Mouse (Mus musculus): ENCODE results near the gene Ppp2r1a.

The Ppp2r1a gene

DNA sequence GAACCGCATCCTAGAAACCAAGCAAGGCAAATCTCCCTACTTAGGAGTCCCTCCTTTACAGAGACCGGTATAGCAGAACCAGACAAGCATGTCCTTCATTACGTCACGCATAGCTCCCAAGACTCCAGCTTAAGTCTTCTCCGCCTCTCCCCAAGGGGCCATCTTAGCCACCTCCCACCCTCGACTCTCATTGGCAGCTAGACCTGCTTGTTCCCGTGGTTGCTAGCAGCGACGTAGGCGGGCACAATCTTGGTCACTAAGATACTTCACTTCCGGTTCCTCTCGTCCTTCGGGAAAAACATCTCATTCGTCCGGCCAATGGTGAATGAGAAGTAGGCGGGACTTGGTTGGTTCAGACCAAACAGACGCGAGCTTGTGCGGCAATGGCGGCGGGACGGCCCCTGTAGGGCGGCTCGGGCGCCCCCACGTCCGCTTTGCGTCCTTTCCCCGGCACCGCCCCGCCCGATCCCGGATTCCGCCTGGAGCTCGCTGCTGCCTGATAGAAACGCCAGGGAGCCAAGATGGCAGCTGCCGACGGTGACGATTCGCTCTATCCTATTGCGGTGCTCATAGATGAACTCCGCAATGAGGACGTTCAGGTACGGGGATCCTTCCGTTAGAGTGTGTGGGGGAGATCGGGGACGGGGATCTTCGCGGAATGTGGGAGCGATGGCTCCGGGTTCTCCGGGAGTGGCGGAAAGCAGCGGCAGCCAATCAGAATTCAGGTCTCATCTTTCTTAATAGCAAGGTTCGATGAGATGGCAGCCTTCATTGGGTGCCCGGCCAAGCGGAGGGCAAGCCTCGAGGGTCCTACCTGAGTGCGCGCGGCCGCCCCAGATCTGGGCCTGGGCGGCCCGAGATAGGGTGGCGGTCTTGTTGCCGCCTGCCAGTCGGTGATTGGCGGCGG lies at the start of gene Ppp2r1a:
Gene Ppp2r1a (plus strand): TSS at position 327 of the 907 bp plus-strand sequence.
- DNase-seq, result peak; percentile 95

DNA sequence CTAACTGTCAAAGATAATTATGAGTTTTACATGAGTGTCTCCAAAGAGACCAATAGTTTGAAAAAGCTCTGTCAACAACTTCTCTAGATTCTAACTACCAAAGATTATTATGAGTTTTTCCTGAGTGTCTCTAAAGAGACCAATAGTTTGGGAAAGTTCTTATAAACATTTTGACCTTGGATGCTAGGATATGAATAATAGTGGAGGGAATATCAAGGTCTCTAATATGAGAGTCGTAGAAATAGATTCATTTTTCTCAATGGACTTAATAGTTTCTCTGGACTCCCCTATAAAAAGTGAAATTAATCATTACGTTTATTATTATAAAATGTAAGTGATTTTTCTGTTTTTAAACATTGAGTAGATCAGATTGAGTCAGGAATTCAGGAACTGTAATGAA lies 40.1 kb upstream of the Ppp2r1a start, which contains the start of gene Vmn1r231:
Gene Vmn1r231 (minus strand): TSS at position 101 of the 400 bp plus-strand sequence.
- DNase-seq, result no peak

GRCm38 (mm10) chr17:20919614-20920013 lies 25.5 kb upstream of the Ppp2r1a start, which contains the start of gene Vmn1r232:
Vmn1r232 (minus strand) TSS chr17:20919714.
- DNase-seq, result no peak

- DNase-seq, result no peak
Measured at GRCm38 (mm10) chr17:20944226-20944625, 885 bp upstream of the Ppp2r1a start.

GRCm38 (mm10) chr17:20946026-20946565 lies 985 bp downstream of the Ppp2r1a start:
- DNase-seq, result peak; percentile 23

DNA sequence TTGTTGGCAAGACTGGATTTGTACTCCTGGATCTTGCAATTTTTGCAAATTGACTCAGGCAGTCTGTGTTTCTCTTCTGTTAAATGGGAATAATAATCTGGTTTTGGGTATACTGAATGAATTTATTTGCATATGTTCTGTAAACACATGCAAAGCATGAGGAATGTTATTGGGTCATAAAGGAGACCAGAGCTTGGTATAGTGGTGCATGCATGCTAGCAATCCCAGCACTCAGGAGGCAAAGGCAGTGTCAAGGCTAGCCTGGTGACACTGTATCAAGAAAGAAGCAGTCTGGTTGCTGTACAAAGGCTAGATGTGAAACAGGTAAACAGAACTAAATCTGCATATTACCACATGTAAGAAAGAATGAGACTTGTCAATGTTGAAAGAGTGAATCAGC lies 1.5 kb downstream of the Ppp2r1a start:
- DNase-seq, result no peak

- no peak for DNase-seq
Measured at GRCm38 (mm10) chr17:20960386-20960785, 15.3 kb downstream of the Ppp2r1a start.

DNA sequence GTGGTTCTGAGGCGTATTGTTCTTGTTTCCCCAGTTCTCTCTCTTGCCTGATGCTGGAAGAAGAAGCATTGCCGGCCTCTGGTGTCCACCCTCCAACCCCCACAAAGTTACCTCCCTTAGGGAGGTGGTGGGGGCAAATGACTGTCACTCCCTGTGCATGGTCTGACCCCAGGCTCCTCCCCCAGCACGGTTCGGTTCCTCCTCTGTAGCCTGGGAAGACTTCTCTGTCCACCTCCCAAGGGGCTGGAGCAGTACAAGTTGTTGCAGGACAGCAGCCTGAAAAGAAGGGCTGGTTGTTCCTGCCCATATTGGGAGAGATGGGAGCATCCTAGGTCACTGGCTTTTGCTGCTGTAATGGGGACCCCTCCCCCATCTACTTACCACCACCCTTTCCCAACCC lies 20.3 kb downstream of the Ppp2r1a start:
- no peak for DNase-seq

DNA sequence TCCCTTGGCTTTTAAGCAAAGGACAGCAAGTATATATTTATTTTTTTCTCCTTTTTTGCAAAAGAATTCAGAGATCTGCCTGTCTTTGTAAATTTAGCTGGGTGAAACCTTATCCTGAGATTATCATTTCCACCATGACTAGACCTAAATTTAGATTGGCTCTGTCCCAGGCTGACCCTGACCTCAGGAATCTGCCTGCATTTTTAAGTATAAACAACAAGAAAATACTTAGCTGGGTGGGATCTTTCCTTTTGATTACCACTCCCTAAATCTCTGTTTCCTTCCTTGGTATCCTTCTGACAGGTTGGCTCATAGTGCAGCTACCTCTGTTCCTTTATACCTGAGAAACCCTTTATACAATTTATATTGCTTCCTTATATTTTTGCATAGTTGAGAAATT lies 21.6 kb downstream of the Ppp2r1a start:
- DNase-seq, result no peak

DNA sequence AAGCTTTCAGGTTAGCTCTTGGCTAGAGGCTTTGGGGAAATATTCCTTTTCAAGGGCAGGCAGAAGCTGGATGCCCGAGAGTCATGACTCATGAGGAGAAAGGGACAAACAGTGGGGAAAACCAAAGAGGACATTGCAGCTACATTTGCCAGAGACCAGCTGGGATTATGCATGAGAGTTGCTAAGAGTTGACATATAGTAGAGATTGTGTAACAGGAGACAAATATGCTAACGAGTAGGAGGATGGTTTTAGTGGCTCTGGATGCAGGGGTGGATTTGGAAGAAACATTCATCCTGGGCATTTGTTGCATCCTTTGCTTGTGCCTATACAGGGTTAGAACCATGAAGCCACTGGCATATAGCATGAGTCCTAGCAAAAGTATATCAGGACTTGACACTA lies 48.6 kb downstream of the Ppp2r1a start:
- no peak for DNase-seq

- no peak for DNase-seq
Measured at GRCm38 (mm10) chr17:20996364-20996763, 51.3 kb downstream of the Ppp2r1a start, which contains the start of gene Vmn1r233. Vmn1r233 (minus strand) TSS chr17:20996464.

GRCm38 (mm10) chr17:21008382-21009331 lies 63.5 kb downstream of the Ppp2r1a start, which contains the start of gene Zfp160:
Zfp160 (plus strand) TSS chr17:21008903.
- peak; percentile 86 for DNase-seq

GRCm38 (mm10) chr17:21009726-21010125 lies 64.6 kb downstream of the Ppp2r1a start:
- no peak for DNase-seq
